ENCODE assay signal across 13 mouse cellular contexts in the genomic region with DNA sequence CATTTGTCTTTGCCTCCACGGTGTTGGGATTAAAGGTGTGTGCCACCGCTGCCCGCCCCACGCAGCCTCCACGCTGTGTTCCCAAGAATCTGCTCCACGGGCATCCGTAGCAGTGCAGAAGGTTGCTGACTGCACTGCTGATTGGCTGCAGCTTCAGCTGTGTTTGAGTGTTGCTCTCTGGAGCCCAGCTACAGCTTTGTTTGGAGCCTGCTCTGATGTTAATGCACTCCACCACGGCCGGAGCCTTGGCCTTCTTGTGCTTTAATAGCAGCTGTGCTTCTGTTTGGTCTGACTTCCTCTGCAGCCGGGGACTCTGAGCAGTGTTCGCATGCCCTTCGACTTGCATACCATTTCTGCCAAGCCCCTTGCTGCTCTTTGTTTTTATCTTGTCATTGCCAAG. TPM values are rescaled to one million over a fixed set of nuclear protein-coding genes. Genes with fewer than 3 reads are reported as not detected.
DNase-seq lines count a peak whose midpoint lies in the region; ATAC-seq lines count a peak whose summit lies in the region.
"Had no signal": no experiment of that assay in that cellular context is flagged by ENCODE, and none has a peak within 500 bp of the region (broad histone marks: within the 10 kb centered on the region; RNA-seq: fewer than 3 reads in every experiment).

No protein-coding gene starts in this region.

- H3K4me3 ChIP-seq in forebrain, embryonic 14.5 days (ENCODE audit: low read depth, low read length): no peak overlapping the region
- H3K4me3 ChIP-seq in forebrain, embryonic 15.5 days: no peak overlapping the region
- H3K4me3 ChIP-seq in limb, embryonic 13.5 days: no peak overlapping the region
- H3K4me3 ChIP-seq in limb, embryonic 10.5 days: no peak overlapping the region
- no peak overlapping the region for H3K4me3 ChIP-seq in embryonic facial prominence, embryonic 13.5 days
- no peak overlapping the region for H3K4me3 ChIP-seq in neural tube, embryonic 15.5 days (replicated peaks)
- H3K4me3 ChIP-seq: limb, embryonic 15.5 days had no signal

- H3K27ac ChIP-seq in forebrain, embryonic 14.5 days (ENCODE audit: low read depth, low read length): no peak overlapping the region
- H3K27ac ChIP-seq in forebrain, embryonic 15.5 days (replicated peaks): no peak overlapping the region
- no peak overlapping the region for H3K27ac ChIP-seq in limb, embryonic 13.5 days
- H3K27ac ChIP-seq in limb, embryonic 10.5 days: no peak overlapping the region
- H3K27ac ChIP-seq in embryonic facial prominence, embryonic 13.5 days: no peak overlapping the region
- peak overlapping the region; percentile 54; the same call in 1 of the 2 replicates for H3K27ac ChIP-seq in neural tube, embryonic 15.5 days (replicated peaks)
- H3K27ac ChIP-seq: limb, embryonic 15.5 days had no signal

- DNase-seq in forebrain, embryonic 14.5 days (ENCODE audit: low spot score): peak; percentile 30
- no peak for DNase-seq in limb, embryonic 10.5 days (ENCODE audit: low spot score)
- no peak for DNase-seq in kidney, postnatal 36 days
- DNase-seq in left cerebral cortex, adult 11 months (ENCODE audit: low spot score): no peak
- DNase-seq: heart, postnatal 10 days; layer of hippocampus, adult 9-11 months; spleen, adult 18-20 months; thymus, postnatal 14 days had no signal

- WGBS in forebrain, embryonic 14.5 days: 51% methylated on average over 12 of the region's 12 CpGs
- 45% methylated on average over 12 of the region's 12 CpGs for WGBS in forebrain, embryonic 15.5 days
- 48% methylated on average over 12 of the region's 12 CpGs for WGBS in limb, embryonic 13.5 days
- WGBS in limb, embryonic 10.5 days: 56% methylated on average over 12 of the region's 12 CpGs
- WGBS in embryonic facial prominence, embryonic 13.5 days: 53% methylated on average over 12 of the region's 12 CpGs
- WGBS in neural tube, embryonic 15.5 days: 39% methylated on average over 12 of the region's 12 CpGs

- 0 out of 2 replicates have a peak, but pooled peaks have one; percentile 26 for ATAC-seq in forebrain, embryonic 14.5 days
- ATAC-seq in forebrain, embryonic 15.5 days (replicated peaks): no peak
- ATAC-seq in limb, embryonic 13.5 days (ENCODE audit: low FRiP score, low read depth): no peak
- ATAC-seq in embryonic facial prominence, embryonic 13.5 days (ENCODE audit: insufficient number of reproducible peaks, insufficient read depth, low FRiP score, low TSS enrichment, low read depth): no peak
- ATAC-seq in neural tube, embryonic 15.5 days (ENCODE audit: low FRiP score): no peak

- H3K4me1 ChIP-seq in forebrain, embryonic 14.5 days (ENCODE audit: control insufficient read depth, insufficient read depth, low read length): no peaks in the 10 kb centered on the region
- H3K4me1 ChIP-seq in forebrain, embryonic 15.5 days: no peaks in the 10 kb centered on the region
- peaks cover 4% of the 10 kb centered on the region; the same call in 1 of the 2 replicates for H3K4me1 ChIP-seq in limb, embryonic 13.5 days
- H3K4me1 ChIP-seq in limb, embryonic 10.5 days: 0 out of 2 replicates have a peak, but pooled peaks cover 7% of the 10 kb centered on the region
- peaks cover 5% of the 10 kb centered on the region; the same call in 1 of the 2 replicates for H3K4me1 ChIP-seq in embryonic facial prominence, embryonic 13.5 days
- H3K4me1 ChIP-seq in neural tube, embryonic 15.5 days: peaks cover 14% of the 10 kb centered on the region; the same call in 1 of the 2 replicates

- H3K27me3 ChIP-seq in forebrain, embryonic 14.5 days (replicated peaks; ENCODE audit: control insufficient read depth, insufficient read depth, low read length): no peaks in the 10 kb centered on the region
- no peaks in the 10 kb centered on the region for H3K27me3 ChIP-seq in forebrain, embryonic 15.5 days
- H3K27me3 ChIP-seq in limb, embryonic 13.5 days: no peaks in the 10 kb centered on the region
- 0 out of 2 replicates have a peak, but pooled peaks cover 5% of the 10 kb centered on the region for H3K27me3 ChIP-seq in limb, embryonic 10.5 days (ENCODE audit: low read depth, poor library complexity, severe bottlenecking)
- peaks cover 13% of the 10 kb centered on the region; the same call in 1 of the 2 replicates for H3K27me3 ChIP-seq in embryonic facial prominence, embryonic 13.5 days
- no peaks in the 10 kb centered on the region for H3K27me3 ChIP-seq in neural tube, embryonic 15.5 days (replicated peaks)

- peak overlapping the region; percentile 29; the same call in 1 of the 2 replicates for H3K9ac ChIP-seq in forebrain, embryonic 14.5 days (ENCODE audit: low read length)
- H3K9ac ChIP-seq in forebrain, embryonic 15.5 days (replicated peaks): no peak overlapping the region
- peak overlapping the region; percentile 25; the same call in 1 of the 2 replicates for H3K9ac ChIP-seq in limb, embryonic 13.5 days
- H3K9ac ChIP-seq in embryonic facial prominence, embryonic 13.5 days: peak overlapping the region; percentile 27; the same call in 1 of the 2 replicates
- H3K9ac ChIP-seq in neural tube, embryonic 15.5 days (replicated peaks): no peak overlapping the region
- H3K9ac ChIP-seq: limb, embryonic 15.5 days had no signal

- no peak overlapping the region for H3K4me2 ChIP-seq in forebrain, embryonic 14.5 days (ENCODE audit: low read length)
- no peak overlapping the region for H3K4me2 ChIP-seq in forebrain, embryonic 15.5 days (replicated peaks)
- H3K4me2 ChIP-seq in limb, embryonic 13.5 days (replicated peaks): no peak overlapping the region
- H3K4me2 ChIP-seq in embryonic facial prominence, embryonic 13.5 days: no peak overlapping the region
- no peak overlapping the region for H3K4me2 ChIP-seq in neural tube, embryonic 15.5 days
- H3K4me2 ChIP-seq: limb, embryonic 15.5 days had no signal

- no peaks in the 10 kb centered on the region for H3K9me3 ChIP-seq in forebrain, embryonic 14.5 days (replicated peaks; ENCODE audit: control insufficient read depth, low read length)
- H3K9me3 ChIP-seq in forebrain, embryonic 15.5 days: no peaks in the 10 kb centered on the region
- H3K9me3 ChIP-seq in limb, embryonic 13.5 days: no peaks in the 10 kb centered on the region
- H3K9me3 ChIP-seq in limb, embryonic 10.5 days (replicated peaks): no peaks in the 10 kb centered on the region
- no peaks in the 10 kb centered on the region for H3K9me3 ChIP-seq in embryonic facial prominence, embryonic 13.5 days
- no peaks in the 10 kb centered on the region for H3K9me3 ChIP-seq in neural tube, embryonic 15.5 days (replicated peaks)
- H3K9me3 ChIP-seq: limb, embryonic 15.5 days had no signal

- H3K36me3 ChIP-seq in forebrain, embryonic 14.5 days (ENCODE audit: control insufficient read depth, insufficient read depth, low read length): no peaks in the 10 kb centered on the region
- no peaks in the 10 kb centered on the region for H3K36me3 ChIP-seq in forebrain, embryonic 15.5 days
- no peaks in the 10 kb centered on the region for H3K36me3 ChIP-seq in limb, embryonic 13.5 days
- no peaks in the 10 kb centered on the region for H3K36me3 ChIP-seq in limb, embryonic 10.5 days
- H3K36me3 ChIP-seq in embryonic facial prominence, embryonic 13.5 days: no peaks in the 10 kb centered on the region
- no peaks in the 10 kb centered on the region for H3K36me3 ChIP-seq in neural tube, embryonic 15.5 days
- H3K36me3 ChIP-seq: limb, embryonic 15.5 days had no signal

RNA-seq across cellular contexts. Expression of a gene that starts 14.1 kb away (rescaled TPM):
- 35.7 and 35.9 TPM in 2 replicates for polyA plus RNA-seq in forebrain, embryonic 14.5 days (2014; fragmentation: Nextera tagmentation; extraction: Ambion mirVana)
- polyA plus RNA-seq in forebrain, embryonic 15.5 days (2015; fragmentation: Nextera tagmentation; extraction: Ambion mirVana): 39.8 and 39.9 TPM in 2 replicates
- 38.0 and 39.1 TPM in 2 replicates for polyA plus RNA-seq in limb, embryonic 13.5 days (2015; fragmentation: Nextera tagmentation; extraction: Ambion mirVana)
- 50.1 and 55.7 TPM in 2 replicates for polyA plus RNA-seq in limb, embryonic 10.5 days (2016; fragmentation: Nextera tagmentation; extraction: Ambion mirVana)
- 35.9 and 40.0 TPM in 2 replicates for polyA plus RNA-seq in embryonic facial prominence, embryonic 13.5 days (2015; fragmentation: Nextera tagmentation; extraction: Ambion mirVana)
- 41.0 and 45.2 TPM in 2 replicates for polyA plus RNA-seq in neural tube, embryonic 15.5 days (2015; fragmentation: Nextera tagmentation; extraction: Ambion mirVana)

RNA-seq across cellular contexts. Expression of a gene that starts 30.8 kb away (rescaled TPM):
- polyA plus RNA-seq in forebrain, embryonic 14.5 days (2014; fragmentation: Nextera tagmentation; extraction: Ambion mirVana): 0.66 and 0.75 TPM in 2 replicates
- polyA plus RNA-seq in forebrain, embryonic 15.5 days (2015; fragmentation: Nextera tagmentation; extraction: Ambion mirVana): 0.86 and 1.2 TPM in 2 replicates
- 1.9 and 2.2 TPM in 2 replicates for polyA plus RNA-seq in limb, embryonic 13.5 days (2015; fragmentation: Nextera tagmentation; extraction: Ambion mirVana)
- 1.0 and 1.1 TPM in 2 replicates for polyA plus RNA-seq in limb, embryonic 10.5 days (2016; fragmentation: Nextera tagmentation; extraction: Ambion mirVana)
- 2.8 and 3.2 TPM in 2 replicates for polyA plus RNA-seq in embryonic facial prominence, embryonic 13.5 days (2015; fragmentation: Nextera tagmentation; extraction: Ambion mirVana)
- polyA plus RNA-seq in neural tube, embryonic 15.5 days (2015; fragmentation: Nextera tagmentation; extraction: Ambion mirVana): 1.2 and 2.2 TPM in 2 replicates

Comparison
In these comparisons a context has a peak if more than half of its experiments do, and no peak if none do; other contexts are left out.
1. H3K9ac ChIP-seq: peak in forebrain, embryonic 14.5 days (single experiment), limb, embryonic 13.5 days (single experiment) and embryonic facial prominence, embryonic 13.5 days (single experiment); none in forebrain, embryonic 15.5 days (single experiment) and neural tube, embryonic 15.5 days (single experiment).